Mouse (Mus musculus): ENCODE measurements around the gene Dhx32. TPM values are rescaled to one million over a fixed set of nuclear protein-coding genes. Genes with fewer than 3 reads are reported as not detected.

Gene Dhx32
- polyA plus RNA-seq, 1 experiment from 2014 or later: 34.1 TPM

- Histone ChIP-seq H3K4me2 (ENCODE audit: low read depth, low read length) (no peak overlapping the region), H3K27ac (ENCODE audit: low read length) (no peak overlapping the region), H3K36me3 (ENCODE audit: control insufficient read depth, insufficient read depth) (0 out of 2 replicates have a peak, but pooled peaks cover 6% of the 10 kb centered on the region), H3K9me3 (replicated peaks; ENCODE audit: control insufficient read depth, low read length) (no peaks in the 10 kb centered on the region), H3K9ac (ENCODE audit: low read length) (no peak overlapping the region), H3K27me3 (ENCODE audit: control insufficient read depth, insufficient read depth, low read length) (no peaks in the 10 kb centered on the region), H3K4me3 (ENCODE audit: low read length) (no peak overlapping the region), H3K4me1 (ENCODE audit: control insufficient read depth, insufficient read depth, low read length) (peaks cover 4% of the 10 kb centered on the region)
- no peak for ATAC-seq (replicated peaks; ENCODE audit: extremely low read depth, insufficient read depth, low FRiP score)
- WGBS: 66% methylated on average over 6 of the region's 6 CpGs
Observed at GRCm38 (mm10) chr7:133762696-133763095, 19.8 kb downstream of the Dhx32 start.

- Histone ChIP-seq H3K36me3 (ENCODE audit: control insufficient read depth, insufficient read depth) (0 out of 2 replicates have a peak, but pooled peaks cover 6% of the 10 kb centered on the region), H3K4me2 (ENCODE audit: low read depth, low read length) (peak overlapping the region; percentile 57), H3K27ac (ENCODE audit: low read length) (peak overlapping the region; percentile 54), H3K9ac (ENCODE audit: low read length) (peak overlapping the region; percentile 64), H3K27me3 (ENCODE audit: control insufficient read depth, insufficient read depth, low read length) (no peaks in the 10 kb centered on the region), H3K9me3 (replicated peaks; ENCODE audit: control insufficient read depth, low read length) (no peaks in the 10 kb centered on the region), H3K4me1 (ENCODE audit: control insufficient read depth, insufficient read depth, low read length) (peaks cover 4% of the 10 kb centered on the region), H3K4me3 (ENCODE audit: low read length) (peak overlapping the region; percentile 37)
- 25% methylated on average over 27 of the region's 27 CpGs for WGBS
- ATAC-seq (replicated peaks; ENCODE audit: extremely low read depth, insufficient read depth, low FRiP score): no peak; the same call in 1 of the 2 replicates
Observed at GRCm38 (mm10) chr7:133759611-133760353, 22.7 kb downstream of the Dhx32 start.

GRCm38 (mm10) chr7:133758716-133759115 lies 23.8 kb downstream of the Dhx32 start:
- no peak overlapping the region for H3K27ac ChIP-seq (ENCODE audit: low read length)
- H3K4me3 ChIP-seq (ENCODE audit: low read length): no peak overlapping the region
- no peak overlapping the region for H3K9ac ChIP-seq (ENCODE audit: low read length)
- H3K27me3 ChIP-seq (ENCODE audit: control insufficient read depth, insufficient read depth, low read length): no peaks in the 10 kb centered on the region
- ATAC-seq (replicated peaks; ENCODE audit: extremely low read depth, insufficient read depth, low FRiP score): no peak
- no peak overlapping the region for H3K4me2 ChIP-seq (ENCODE audit: low read depth, low read length)
- H3K4me1 ChIP-seq (ENCODE audit: control insufficient read depth, insufficient read depth, low read length): peaks cover 4% of the 10 kb centered on the region
- H3K9me3 ChIP-seq (replicated peaks; ENCODE audit: control insufficient read depth, low read length): no peaks in the 10 kb centered on the region
- WGBS: 99% methylated on average over 4 of the region's 5 CpGs
- H3K36me3 ChIP-seq (ENCODE audit: control insufficient read depth, insufficient read depth): 0 out of 2 replicates have a peak, but pooled peaks cover 6% of the 10 kb centered on the region

GRCm38 (mm10) chr7:133757961-133758455 lies 24.5 kb downstream of the Dhx32 start:
- H3K4me1 ChIP-seq (ENCODE audit: control insufficient read depth, insufficient read depth, low read length): peaks cover 4% of the 10 kb centered on the region
- H3K9ac ChIP-seq (ENCODE audit: low read length): no peak overlapping the region
- WGBS: 46% methylated on average over 5 of the region's 5 CpGs
- H3K27ac ChIP-seq (ENCODE audit: low read length): no peak overlapping the region
- no peak overlapping the region for H3K4me3 ChIP-seq (ENCODE audit: low read length)
- no peaks in the 10 kb centered on the region for H3K27me3 ChIP-seq (ENCODE audit: control insufficient read depth, insufficient read depth, low read length)
- no peak for ATAC-seq (replicated peaks; ENCODE audit: extremely low read depth, insufficient read depth, low FRiP score)
- no peak overlapping the region for H3K4me2 ChIP-seq (ENCODE audit: low read depth, low read length)
- 0 out of 2 replicates have a peak, but pooled peaks cover 6% of the 10 kb centered on the region for H3K36me3 ChIP-seq (ENCODE audit: control insufficient read depth, insufficient read depth)
- H3K9me3 ChIP-seq (replicated peaks; ENCODE audit: control insufficient read depth, low read length): no peaks in the 10 kb centered on the region

GRCm38 (mm10) chr7:133751163-133751562 lies 31.4 kb downstream of the Dhx32 start:
- WGBS: 60% methylated on average over 5 of the region's 5 CpGs
- H3K36me3 ChIP-seq (ENCODE audit: control insufficient read depth, insufficient read depth): no peaks in the 10 kb centered on the region
- no peak overlapping the region for H3K9ac ChIP-seq (ENCODE audit: low read length)
- H3K27ac ChIP-seq (ENCODE audit: low read length): peak overlapping the region; percentile 82
- H3K4me1 ChIP-seq (ENCODE audit: control insufficient read depth, insufficient read depth, low read length): peaks cover 35% of the 10 kb centered on the region
- no peak overlapping the region for H3K4me2 ChIP-seq (ENCODE audit: low read depth, low read length)
- H3K9me3 ChIP-seq (replicated peaks; ENCODE audit: control insufficient read depth, low read length): no peaks in the 10 kb centered on the region
- no peak overlapping the region for H3K4me3 ChIP-seq (ENCODE audit: low read length)
- H3K27me3 ChIP-seq (ENCODE audit: control insufficient read depth, insufficient read depth, low read length): no peaks in the 10 kb centered on the region
- ATAC-seq (replicated peaks; ENCODE audit: extremely low read depth, insufficient read depth, low FRiP score): 0 out of 2 replicates have a peak, but pooled peaks have one; percentile 31

- 42% methylated on average over 5 of the region's 5 CpGs for WGBS
- no peak overlapping the region for H3K4me3 ChIP-seq (ENCODE audit: low read length)
- H3K36me3 ChIP-seq (ENCODE audit: control insufficient read depth, insufficient read depth): no peaks in the 10 kb centered on the region
- H3K9ac ChIP-seq (ENCODE audit: low read length): no peak overlapping the region
- ATAC-seq (replicated peaks; ENCODE audit: extremely low read depth, insufficient read depth, low FRiP score): peak; percentile 30
- no peaks in the 10 kb centered on the region for H3K27me3 ChIP-seq (ENCODE audit: control insufficient read depth, insufficient read depth, low read length)
- peak overlapping the region; percentile 82 for H3K27ac ChIP-seq (ENCODE audit: low read length)
- H3K9me3 ChIP-seq (replicated peaks; ENCODE audit: control insufficient read depth, low read length): no peaks in the 10 kb centered on the region
- H3K4me2 ChIP-seq (ENCODE audit: low read depth, low read length): no peak overlapping the region
- H3K4me1 ChIP-seq (ENCODE audit: control insufficient read depth, insufficient read depth, low read length): peaks cover 35% of the 10 kb centered on the region
Observed at GRCm38 (mm10) chr7:133750666-133751065, 31.9 kb downstream of the Dhx32 start.

GRCm38 (mm10) chr7:133748753-133749152 lies 33.8 kb downstream of the Dhx32 start:
- peaks cover 49% of the 10 kb centered on the region for H3K4me1 ChIP-seq (ENCODE audit: control insufficient read depth, insufficient read depth, low read length)
- H3K27ac ChIP-seq (ENCODE audit: low read length): peak overlapping the region; percentile 63
- no peaks in the 10 kb centered on the region for H3K36me3 ChIP-seq (ENCODE audit: control insufficient read depth, insufficient read depth)
- no peak overlapping the region for H3K4me3 ChIP-seq (ENCODE audit: low read length)
- no peak for ATAC-seq (replicated peaks; ENCODE audit: extremely low read depth, insufficient read depth, low FRiP score)
- H3K9me3 ChIP-seq (replicated peaks; ENCODE audit: control insufficient read depth, low read length): no peaks in the 10 kb centered on the region
- H3K9ac ChIP-seq (ENCODE audit: low read length): peak overlapping the region; percentile 25; the same call in 1 of the 2 replicates
- H3K4me2 ChIP-seq (ENCODE audit: low read depth, low read length): peak overlapping the region; percentile 21
- 69% methylated on average over 14 of the region's 14 CpGs for WGBS
- no peaks in the 10 kb centered on the region for H3K27me3 ChIP-seq (ENCODE audit: control insufficient read depth, insufficient read depth, low read length)

GRCm38 (mm10) chr7:133747372-133747771 lies 35.2 kb downstream of the Dhx32 start:
- ATAC-seq (replicated peaks; ENCODE audit: extremely low read depth, insufficient read depth, low FRiP score): peak; percentile 51
- H3K9me3 ChIP-seq (replicated peaks; ENCODE audit: control insufficient read depth, low read length): no peaks in the 10 kb centered on the region
- WGBS: 50% methylated on average over 8 of the region's 8 CpGs
- H3K9ac ChIP-seq (ENCODE audit: low read length): peak overlapping the region; percentile 44
- H3K4me2 ChIP-seq (ENCODE audit: low read depth, low read length): no peak overlapping the region
- H3K4me3 ChIP-seq (ENCODE audit: low read length): no peak overlapping the region
- H3K4me1 ChIP-seq (ENCODE audit: control insufficient read depth, insufficient read depth, low read length): peaks cover 59% of the 10 kb centered on the region
- no peaks in the 10 kb centered on the region for H3K27me3 ChIP-seq (ENCODE audit: control insufficient read depth, insufficient read depth, low read length)
- peaks cover 2% of the 10 kb centered on the region; the same call in 1 of the 2 replicates for H3K36me3 ChIP-seq (ENCODE audit: control insufficient read depth, insufficient read depth)
- H3K27ac ChIP-seq (ENCODE audit: low read length): peak overlapping the region; percentile 63

GRCm38 (mm10) chr7:133744701-133745100 lies 37.8 kb downstream of the Dhx32 start:
- Histone ChIP-seq H3K9me3 (replicated peaks; ENCODE audit: control insufficient read depth, low read length) (no peaks in the 10 kb centered on the region), H3K4me1 (ENCODE audit: control insufficient read depth, insufficient read depth, low read length) (peaks cover 41% of the 10 kb centered on the region), H3K4me3 (ENCODE audit: low read length) (no peak overlapping the region), H3K9ac (ENCODE audit: low read length) (peak overlapping the region; percentile 60), H3K27me3 (ENCODE audit: control insufficient read depth, insufficient read depth, low read length) (no peaks in the 10 kb centered on the region), H3K4me2 (ENCODE audit: low read depth, low read length) (peak overlapping the region; percentile 37; the same call in 1 of the 2 replicates), H3K27ac (ENCODE audit: low read length) (peak overlapping the region; percentile 96), H3K36me3 (ENCODE audit: control insufficient read depth, insufficient read depth) (peaks cover 8% of the 10 kb centered on the region; the same call in 1 of the 2 replicates)
- WGBS: 15% methylated on average over 4 of the region's 4 CpGs
- ATAC-seq (replicated peaks; ENCODE audit: extremely low read depth, insufficient read depth, low FRiP score): peak; percentile 78

Data from heart, embryonic 16.5 days (tissue).